In the genomic region with DNA sequence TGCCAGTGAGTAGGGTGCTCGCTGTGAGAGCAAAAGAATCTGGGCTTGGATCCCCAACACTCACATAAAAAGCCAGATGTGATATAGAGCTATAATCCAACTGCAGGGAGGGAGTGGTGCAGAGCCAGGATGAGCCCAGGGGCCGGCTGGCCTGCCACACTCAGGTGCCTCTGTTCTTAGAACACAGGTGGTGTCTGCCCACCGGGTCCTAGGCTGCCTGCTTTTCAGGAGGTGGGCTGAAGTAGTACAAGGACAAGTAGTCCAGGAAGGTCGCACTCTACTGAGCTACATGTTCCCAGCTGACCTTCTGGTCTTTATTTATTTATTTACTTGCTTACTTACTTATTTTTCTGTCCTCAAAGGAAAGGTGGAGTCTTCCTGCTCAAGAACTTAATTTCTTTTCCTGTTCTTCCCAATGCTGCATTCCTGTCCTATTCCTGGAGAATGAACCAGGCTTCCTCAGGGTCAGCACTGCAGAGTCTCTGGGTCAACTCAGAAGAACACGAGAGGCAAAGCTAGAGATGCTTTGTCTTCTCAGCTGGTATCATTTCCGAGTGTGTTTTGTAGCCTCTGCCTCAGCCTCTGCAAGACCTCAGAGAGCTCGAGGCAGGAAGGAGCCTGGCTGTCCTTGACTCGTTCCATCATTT, we compare ENCODE assay signal across 11 mouse cellular contexts.
DNase-seq lines count a peak whose midpoint lies in the region; ATAC-seq lines count a peak whose summit lies in the region.
"Had no signal": no experiment of that assay in that cellular context is flagged by ENCODE, and none has a peak within 500 bp of the region (broad histone marks: within the 10 kb centered on the region; RNA-seq: fewer than 3 reads in every experiment).

No protein-coding gene starts in this region.

- peaks cover 2% of the 10 kb centered on the region; the same call in 1 of the 2 replicates for H3K4me1 ChIP-seq in lung, embryonic 16.5 days (replicated peaks; ENCODE audit: control insufficient read depth, insufficient read depth, low read length)
- peaks cover 3% of the 10 kb centered on the region for H3K4me1 ChIP-seq in kidney, embryonic 16.5 days (ENCODE audit: insufficient read depth, low read length)

- 54% methylated on average over 8 of the region's 8 CpGs for WGBS in lung, embryonic 16.5 days
- 68% methylated on average over 8 of the region's 8 CpGs for WGBS in kidney, embryonic 16.5 days

- no peak overlapping the region for H3K4me3 ChIP-seq in lung, embryonic 16.5 days (ENCODE audit: low read length)
- no peak overlapping the region for H3K4me3 ChIP-seq in kidney, embryonic 16.5 days (ENCODE audit: low read length)

- H3K27me3 ChIP-seq in lung, embryonic 16.5 days (ENCODE audit: control insufficient read depth, insufficient read depth, low read depth, low read length) = no peaks in the 10 kb centered on the region
- no peaks in the 10 kb centered on the region for H3K27me3 ChIP-seq in kidney, embryonic 16.5 days (ENCODE audit: insufficient read depth, low read length)
- H3K27me3 ChIP-seq: Patski had no signal

- peak; percentile 30; the same call in 1 of the 2 replicates for ATAC-seq in lung, embryonic 16.5 days (ENCODE audit: low read depth)
- ATAC-seq in kidney, embryonic 16.5 days (ENCODE audit: low FRiP score, low TSS enrichment) = 0 out of 2 replicates have a peak, but pooled peaks have one; percentile 25
- ATAC-seq in erythroblast, adult 5-6 weeks (replicated peaks; ENCODE audit: low FRiP score, poor library complexity, severe bottlenecking) = no peak
- ATAC-seq: inflammation-experienced regulatory T-cells, adult 6 months; Patski had no signal

- peak; percentile 32 for DNase-seq in adrenal gland, postnatal 14 days
- DNase-seq in adrenal gland, adult 8-10 months = no peak
- no peak for DNase-seq in lung, adult 18-20 months
- peak; percentile 23 for DNase-seq in mesoderm, embryonic 11.5 days (ENCODE audit: low read depth, low spot score)
- DNase-seq in neural tube, embryonic 10.5 days (ENCODE audit: extremely low spot score, low spot score) = no peak
- DNase-seq: thymus, adult 2 months had no signal

- no peaks in the 10 kb centered on the region for H3K9me3 ChIP-seq in lung, embryonic 16.5 days (ENCODE audit: control insufficient read depth, low read length)
- no peaks in the 10 kb centered on the region for H3K9me3 ChIP-seq in kidney, embryonic 16.5 days (ENCODE audit: low read length)

- peak overlapping the region; percentile 73 for H3K27ac ChIP-seq in lung, embryonic 16.5 days (ENCODE audit: low read length)
- peak overlapping the region; percentile 61 for H3K27ac ChIP-seq in kidney, embryonic 16.5 days (ENCODE audit: low read length)

- H3K4me2 ChIP-seq in lung, embryonic 16.5 days (ENCODE audit: low read depth, low read length) = no peak overlapping the region
- H3K4me2 ChIP-seq in kidney, embryonic 16.5 days (replicated peaks; ENCODE audit: low read depth, low read length) = no peak overlapping the region

- no peaks in the 10 kb centered on the region for H3K36me3 ChIP-seq in lung, embryonic 16.5 days (ENCODE audit: control insufficient read depth, insufficient read depth, low read length)
- no peaks in the 10 kb centered on the region for H3K36me3 ChIP-seq in kidney, embryonic 16.5 days (ENCODE audit: insufficient read depth, low read length)

- H3K9ac ChIP-seq in lung, embryonic 16.5 days (ENCODE audit: low read length) = no peak overlapping the region
- H3K9ac ChIP-seq in kidney, embryonic 16.5 days (replicated peaks; ENCODE audit: low read length) = no peak overlapping the region

Comparison
In these comparisons a context has a peak if more than half of its experiments do, and no peak if none do; other contexts are left out.
1. DNase-seq: peak in adrenal gland, postnatal 14 days (single experiment) and mesoderm, embryonic 11.5 days (single experiment); none in adrenal gland, adult 8-10 months (single experiment), lung, adult 18-20 months (0 of 2) and neural tube, embryonic 10.5 days (single experiment).